Comparison of ENCODE assay signal across 8 mouse cellular contexts in genomic region chr5:93266883-93267704, GRCm38 (mm10). TPM values are rescaled to one million over a fixed set of nuclear protein-coding genes. Genes with fewer than 3 reads are reported as not detected.
A peak's percentile ranks its signal among the peaks of the same experiment; 100 is the strongest.
DNase-seq lines count a peak whose midpoint lies in the region; ATAC-seq and TF ChIP-seq lines count a peak whose summit lies in the region.

Ccng2 (plus strand) TSS chr5:93267257.

- peak; percentile 47 to 53; a peak in 3 of 4 replicates for TF ChIP-seq POLR2A in MEL (IDR thresholded peaks at IDR 0.05; ENCODE audit: control insufficient read depth in 1 of 2, insufficient read depth in 1 of 2, low read depth in 1 of 2, low read length in 2 of 2, poor library complexity in 1 of 2)
- peak; percentile 86 for TF ChIP-seq POLR2A in cerebellum, adult 2 months (IDR thresholded peaks at IDR 0.05; ENCODE audit: borderline replicate concordance, insufficient read depth, low read length)

- no peak for TF ChIP-seq EP300 in MEL (IDR thresholded peaks at IDR 0.05; ENCODE audit: low read depth in 1 of 2, low read length in 2 of 2)

- peaks cover 0 to 30% of the 10 kb centered on the region in 2 experiments; a peak in 3 of 4 replicates for H3K36me3 ChIP-seq in MEL (ENCODE audit: control insufficient read depth in 1 of 2, insufficient read depth in 2 of 2, low read length in 2 of 2)
- H3K36me3 ChIP-seq in forebrain, postnatal 0 days (ENCODE audit: insufficient read depth): peaks cover 14% of the 10 kb centered on the region
- peaks cover 19% of the 10 kb centered on the region for H3K36me3 ChIP-seq in lung, embryonic 15.5 days

- no peaks in the 10 kb centered on the region for H3K27me3 ChIP-seq in MEL (ENCODE audit: control insufficient read depth in 1 of 2, insufficient read depth in 2 of 2, low read length in 2 of 2)
- H3K27me3 ChIP-seq in cerebellum, adult 2 months (ENCODE audit: control insufficient read depth, insufficient read depth, low read length): no peaks in the 10 kb centered on the region
- H3K27me3 ChIP-seq in forebrain, postnatal 0 days (ENCODE audit: insufficient read depth, low read length): no peaks in the 10 kb centered on the region
- no peaks in the 10 kb centered on the region for H3K27me3 ChIP-seq in lung, embryonic 15.5 days

- H3K27ac ChIP-seq in MEL (ENCODE audit: control insufficient read depth, low read depth, low read length): peak within 1 kb of the TSS; percentile 87
- H3K27ac ChIP-seq in cerebellum, adult 2 months (ENCODE audit: insufficient read depth, low read length): peak within 1 kb of the TSS; percentile 90
- H3K27ac ChIP-seq in forebrain, postnatal 0 days (ENCODE audit: low read depth, low read length): peak within 1 kb of the TSS; percentile 97
- peak within 1 kb of the TSS; percentile 94 for H3K27ac ChIP-seq in lung, embryonic 15.5 days

- peaks cover 1% of the 10 kb centered on the region; the same call in 1 of the 2 replicates for H3K79me2 ChIP-seq in MEL (ENCODE audit: control insufficient read depth, insufficient read depth, low read length, poor library complexity)

- ATAC-seq in forebrain, postnatal 0 days: peak; percentile 97
- ATAC-seq in lung, embryonic 15.5 days (ENCODE audit: borderline replicate concordance, extremely low read depth, low FRiP score, low TSS enrichment): peak; percentile 96

- TF ChIP-seq CTCF in MEL (IDR thresholded peaks at IDR 0.05 in 2 of 3, conservative IDR thresholded peaks at IDR 0.05 in 1 of 3; ENCODE audit: control insufficient read depth in 1 of 3, insufficient read depth in 1 of 3, low read depth in 2 of 3, low read length in 3 of 3, poor library complexity in 1 of 3, severe bottlenecking in 1 of 3): no peak
- no peak for TF ChIP-seq CTCF in cerebellum, adult 2 months (IDR thresholded peaks at IDR 0.05; ENCODE audit: borderline replicate concordance, insufficient read depth, low read depth, low read length)
- peak; percentile 37 for TF ChIP-seq CTCF in forebrain, postnatal 0 days (IDR thresholded peaks at IDR 0.05; ENCODE audit: low read depth)

- H3K4me1 ChIP-seq in MEL (ENCODE audit: control insufficient read depth in 1 of 2, insufficient read depth in 2 of 2, low read length in 2 of 2): peaks cover 9 to 19% of the 10 kb centered on the region in 2 experiments; a peak in 3 of 4 replicates
- H3K4me1 ChIP-seq in cerebellum, adult 2 months (ENCODE audit: control insufficient read depth, insufficient read depth, low read length): no peaks in the 10 kb centered on the region
- H3K4me1 ChIP-seq in forebrain, postnatal 0 days (ENCODE audit: insufficient read depth): peaks cover 6% of the 10 kb centered on the region
- peaks cover 27% of the 10 kb centered on the region for H3K4me1 ChIP-seq in lung, embryonic 15.5 days

- under 1% methylated on average over 54 of the region's 54 CpGs for WGBS in cerebellum, adult 2 months
- 2% methylated on average over 54 of the region's 54 CpGs for WGBS in forebrain, postnatal 0 days
- under 1% methylated on average over 53 of the region's 54 CpGs for WGBS in lung, embryonic 15.5 days

- DNase-seq in MEL (ENCODE audit: low read depth, low spot score): peak; percentile 99
- peak; percentile 97 to 98 for DNase-seq in cerebellum, adult 2 months
- peak; percentile 99 for DNase-seq in forebrain, postnatal 0 days
- peak; percentile 98 for DNase-seq in heart, postnatal 4 days
- peak; percentile 98 to 99 for DNase-seq in layer of hippocampus, adult 8-10 months (ENCODE audit: low spot score in 2 of 2)
- peak; percentile 97 for DNase-seq in ovary, adult 18-20 months (ENCODE audit: low spot score)
- DNase-seq in thymus, postnatal 0 days (ENCODE audit: low spot score): peak; percentile 99

- no peak for TF ChIP-seq RAD21 in MEL (IDR thresholded peaks at IDR 0.05; ENCODE audit: low read depth, low read length)

- H3K4me2 ChIP-seq in forebrain, postnatal 0 days (ENCODE audit: low read depth): peak within 1 kb of the TSS; percentile 54
- peak within 1 kb of the TSS; percentile 54 for H3K4me2 ChIP-seq in lung, embryonic 15.5 days

- H3K9me3 ChIP-seq in MEL (replicated peaks; ENCODE audit: insufficient read depth, low read length): no peaks in the 10 kb centered on the region
- H3K9me3 ChIP-seq in forebrain, postnatal 0 days (ENCODE audit: low read length): no peaks in the 10 kb centered on the region
- H3K9me3 ChIP-seq in lung, embryonic 15.5 days: no peaks in the 10 kb centered on the region

- H3K9ac ChIP-seq in MEL (ENCODE audit: control insufficient read depth, low read depth, low read length, poor library complexity, severe bottlenecking): peak within 1 kb of the TSS; percentile 79
- peak within 1 kb of the TSS; percentile 97 for H3K9ac ChIP-seq in forebrain, postnatal 0 days
- H3K9ac ChIP-seq in lung, embryonic 15.5 days: peak within 1 kb of the TSS; percentile 95

- H3K4me3 ChIP-seq in MEL (ENCODE audit: control insufficient read depth in 1 of 2, insufficient read depth in 1 of 2, low read depth in 2 of 2, low read length in 2 of 2): peak within 1 kb of the TSS; percentile 72 to 77
- peak within 1 kb of the TSS; percentile 86 for H3K4me3 ChIP-seq in cerebellum, adult 2 months (replicated peaks; ENCODE audit: insufficient read depth, low read depth, low read length)
- peak within 1 kb of the TSS; percentile 97 for H3K4me3 ChIP-seq in forebrain, postnatal 0 days (ENCODE audit: low read depth, low read length)
- peak within 1 kb of the TSS; percentile 97 for H3K4me3 ChIP-seq in lung, embryonic 15.5 days

TF ChIP-seq in MEL, 35 proteins besides CTCF, POLR2A, EP300 and RAD21:
- TF ChIP-seq SIN3A (IDR thresholded peaks at IDR 0.05; ENCODE audit: low read length): peak; percentile 99
- TF ChIP-seq NRF1 (IDR thresholded peaks at IDR 0.05; ENCODE audit: insufficient read depth, low read depth, low read length, poor library complexity, severe bottlenecking): peak; percentile 83
- peak; percentile 87 for TF ChIP-seq MAX (IDR thresholded peaks at IDR 0.05; ENCODE audit: low read length)
- peak; percentile 89; the same call in 1 of the 2 replicates for TF ChIP-seq E2F4 (IDR thresholded peaks at IDR 0.05; ENCODE audit: borderline replicate concordance, low read depth, low read length)
- TF ChIP-seq MYB (IDR thresholded peaks at IDR 0.05; ENCODE audit: low read depth, low read length): no peak
- TF ChIP-seq GATA1 (IDR thresholded peaks at IDR 0.05; ENCODE audit: low read depth, low read length): peak; percentile 92
- TF ChIP-seq HCFC1 (IDR thresholded peaks at IDR 0.05; ENCODE audit: low read depth, low read length): peak; percentile 68; the same call in 1 of the 2 replicates
- TF ChIP-seq ZMIZ1 (IDR thresholded peaks at IDR 0.05; ENCODE audit: low read depth, low read length): peak; percentile 77
- peak; percentile 46; the same call in 1 of the 2 replicates for TF ChIP-seq CHD2 (IDR thresholded peaks at IDR 0.05; ENCODE audit: low read length)
- TF ChIP-seq MXI1 (IDR thresholded peaks at IDR 0.05; ENCODE audit: low read depth, low read length): peak; percentile 84
- no peak for TF ChIP-seq MEF2A (IDR thresholded peaks at IDR 0.05; ENCODE audit: extremely low read depth, insufficient replicate concordance, low read depth, low read length, poor library complexity, severe bottlenecking)
- TF ChIP-seq ELF1 (IDR thresholded peaks at IDR 0.05; ENCODE audit: low read depth, low read length): 0 out of 2 replicates have a peak, but pooled peaks have one; percentile 27
- no peak; the same call in 1 of the 2 replicates for TF ChIP-seq TCF12 (IDR thresholded peaks at IDR 0.05; ENCODE audit: low read depth, low read length)
- no peak; the same call in 1 of the 2 replicates for TF ChIP-seq MYC (IDR thresholded peaks at IDR 0.05; ENCODE audit: low read depth, low read length)
- TF ChIP-seq KAT2A (conservative IDR thresholded peaks at IDR 0.05; ENCODE audit: low read depth, low read length): peak; percentile 81
- TF ChIP-seq TBP (IDR thresholded peaks at IDR 0.05; ENCODE audit: low read depth, low read length): peak; percentile 73
- TF ChIP-seq USF1 (IDR thresholded peaks at IDR 0.05; ENCODE audit: low read depth, low read length): peak; percentile 80
- peak; percentile 23; the same call in 1 of the 2 replicates for TF ChIP-seq MAZ (IDR thresholded peaks at IDR 0.05; ENCODE audit: low read depth, low read length)
- peak; percentile 51 for TF ChIP-seq NELFE (IDR thresholded peaks at IDR 0.05; ENCODE audit: low read depth, low read length)
- TF ChIP-seq ETS1 (IDR thresholded peaks at IDR 0.05; ENCODE audit: low read depth, low read length): peak; percentile 26; the same call in 1 of the 2 replicates

RNA-seq across cellular contexts. Expression of gene Ccng2, which starts in this region (rescaled TPM):
- total RNA-seq in MEL (2012; rRNA removed): 1.0 and 4.6 TPM in 2 replicates
- 1 to 10 TPM in 1 of 2 experiments, not detected in 1; 3.7 TPM for polyA plus RNA-seq in MEL (2012; ENCODE audit: insufficient read depth in 1 of 2, insufficient read length in 2 of 2, low read depth in 1 of 2, low replicate concordance in 2 of 2, missing spikeins in 1 of 2)
- polyA plus RNA-seq in cerebellum, adult 2 months (2012; rRNA removed): 47.2 and 48.2 TPM in 2 replicates
- total RNA-seq in forebrain, postnatal 0 days (2014; rRNA removed): 73.4 and 82.9 TPM in 2 replicates
- polyA plus RNA-seq in forebrain, postnatal 0 days (2015; fragmentation: Nextera tagmentation; extraction: Ambion mirVana): 47.7 and 49.7 TPM in 2 replicates
- total RNA-seq in heart, postnatal 4 days (2021): 10 to 100 TPM; 16.8 to 18.9 TPM
- total RNA-seq in layer of hippocampus, adult 8-10 months (2022): 10 to 100 TPM; 38.9 to 50.8 (median 45.3) TPM
- 65.4 and 67.6 TPM in 2 replicates for polyA plus RNA-seq in lung, embryonic 15.5 days (2015; fragmentation: Nextera tagmentation; extraction: Ambion mirVana)
- polyA plus RNA-seq in thymus, postnatal 0 days (2015; fragmentation: Nextera tagmentation; extraction: Ambion mirVana): 120 and 123 TPM in 2 replicates

Comparison
In these comparisons a context has a peak if more than half of its experiments do, and no peak if none do; other contexts are left out.
1. Peak in every context shown above with its lines: DNase-seq, ATAC-seq, H3K4me3 ChIP-seq and H3K27ac ChIP-seq.
2. RNA of gene Ccng2 (polyA plus RNA-seq): 120 to 123 TPM in thymus, postnatal 0 days, 65.4 to 67.6 TPM in lung, embryonic 15.5 days, 47.7 to 49.7 TPM in forebrain, postnatal 0 days and 47.2 to 48.2 TPM in cerebellum, adult 2 months; 3.7 TPM in MEL; every median in the first group is over 10 times any median in the second.